Mouse (Mus musculus) kidney, postnatal 0 days (tissue): Measurements from ENCODE around the gene Flvcr1. TPM values are rescaled to one million over a fixed set of nuclear protein-coding genes. Genes with fewer than 3 reads are reported as not detected.

Source experiments
- ATAC-seq: fragments of 200-750 bp; cut with Nextera tagmentation; replicated peaks from 2 replicates; pipeline ENCODE4 v1.8.0; 2017; ENCODE audit warnings: low read depth, moderate number of reproducible peaks, moderate TSS enrichment, moderate library complexity; ENCODE audit not compliant: low FRiP score
- DNase-seq: peaks from one replicate; pipeline ENCODE4 v3.0.0-alpha.2; 2016; ENCODE audit warnings: low spot score
- H3K27ac ChIP-seq: fragments of 300-500 bp; sonication (generic); 2 replicates; pipeline ENCODE4 v1.5.1; 2014; ENCODE audit warnings: mild to moderate bottlenecking
- H3K27me3 ChIP-seq: fragments of 300-500 bp; sonication (generic); 2 replicates; pipeline ENCODE4 v1.6.1; 2014; ENCODE audit warnings: low read length, mixed read lengths; ENCODE audit not compliant: insufficient read depth
- H3K36me3 ChIP-seq: fragments of 300-500 bp; sonication (generic); 2 replicates; pipeline ENCODE4 v1.6.1; 2014; ENCODE audit warnings: low read length, mixed read lengths; ENCODE audit not compliant: insufficient read depth
- H3K4me1 ChIP-seq: fragments of 300-500 bp; sonication (generic); replicated peaks from 2 replicates; pipeline ENCODE4 v1.6.1; 2014; ENCODE audit warnings: antibody characterized with exemption, low read length, mixed read lengths; ENCODE audit not compliant: insufficient read depth
- H3K4me2 ChIP-seq: fragments of 300-500 bp; sonication (generic); 2 replicates; pipeline ENCODE4 v1.6.1; 2014; ENCODE audit warnings: mild to moderate bottlenecking, low read length, moderate library complexity, mixed read lengths
- H3K4me3 ChIP-seq: fragments of 300-500 bp; sonication (generic); replicated peaks from 2 replicates; pipeline ENCODE4 v1.5.1; 2014; ENCODE audit warnings: low read depth, low read length
- H3K9ac ChIP-seq: fragments of 300-500 bp; sonication (generic); 2 replicates; pipeline ENCODE4 v1.6.1; 2014; ENCODE audit warnings: low read depth, low read length
- H3K9me3 ChIP-seq: fragments of 300-500 bp; sonication (generic); replicated peaks from 2 replicates; pipeline ENCODE4 v1.6.1; 2016; ENCODE audit warnings: low read length, inconsistent platforms, mixed read lengths
- CTCF ChIP-seq: IDR thresholded peaks from 2 replicates; pipeline ENCODE4 v1.5.1; 2016; ENCODE audit warnings: antibody characterized with exemption, low read depth, mild to moderate bottlenecking, moderate library complexity
- WGBS: fragments of 180-500 bp; shearing (Covaris S2); extraction: QIAGEN DNeasy Blood & Tissue Kit; methylation state at CpG from one replicate; pipeline ENCODE4 v1.1.7; 2014; 5-methylcytosine and 5-hydroxymethylcytosine counted together
- polyA plus RNA-seq: library from polyadenylated mRNA; unstranded; fragments of >200 nt; fragmentation: Nextera tagmentation; extraction: Ambion mirVana; gene quantifications from 2 replicates; pipeline ENCODE4 v1.2.1, GENCODE M21; 2015

Gene Flvcr1
- polyA plus RNA-seq, 1 experiment from 2014 or later = 7.9 TPM

DNA sequence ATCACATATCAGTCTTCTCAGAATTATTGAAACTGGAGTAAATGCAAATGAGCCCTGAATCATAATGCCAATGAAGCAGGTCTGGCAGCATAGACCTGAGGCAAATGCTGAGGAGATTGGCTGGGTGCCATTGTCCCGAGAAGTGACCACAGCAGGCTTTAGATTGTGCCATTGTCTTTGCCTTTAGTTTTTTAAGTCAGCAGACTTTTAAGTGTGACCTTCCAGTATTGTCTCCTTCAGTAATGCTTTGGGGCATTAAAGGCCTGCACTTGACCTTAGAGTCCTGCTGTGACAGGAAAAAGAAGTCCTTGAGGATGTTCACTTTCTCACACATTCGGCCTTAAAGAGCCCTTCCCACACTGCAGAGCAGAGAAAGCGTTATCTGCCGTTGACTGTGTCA, 44.3 kb upstream of the Flvcr1 start:
- H3K27ac ChIP-seq = no peak overlapping the region
- H3K9ac ChIP-seq = no peak overlapping the region
- H3K27me3 ChIP-seq = no peaks in the 10 kb centered on the region
- no peak for ATAC-seq
- no peaks in the 10 kb centered on the region for H3K4me1 ChIP-seq
- 90% methylated on average over 4 of the region's 4 CpGs for WGBS
- H3K36me3 ChIP-seq = peaks cover 27% of the 10 kb centered on the region; the same call in 1 of the 2 replicates
- no peak for DNase-seq
- H3K4me2 ChIP-seq = no peak overlapping the region
- no peak for TF ChIP-seq CTCF
- no peak overlapping the region for H3K4me3 ChIP-seq
- no peaks in the 10 kb centered on the region for H3K9me3 ChIP-seq

DNA sequence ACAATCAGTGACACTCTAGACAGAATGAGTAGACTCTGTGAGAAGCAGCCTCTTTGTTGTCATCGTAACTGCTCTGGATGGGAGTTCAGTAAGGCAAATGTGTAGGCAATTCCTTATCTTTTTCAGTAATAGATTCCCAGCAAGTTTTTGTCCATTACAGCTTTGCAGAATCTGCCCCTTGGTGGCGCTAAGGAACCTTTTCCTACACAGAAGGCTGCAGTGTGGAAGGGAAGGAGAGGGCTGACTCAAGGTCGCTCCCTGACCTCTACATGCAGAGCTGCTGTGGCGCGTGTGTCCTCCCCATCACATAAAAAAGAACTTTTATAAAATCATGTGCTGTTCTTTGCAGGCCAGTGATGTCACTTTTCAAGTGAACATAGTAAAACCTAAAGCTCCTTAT, 42.4 kb upstream of the Flvcr1 start:
- Histone ChIP-seq H3K9me3 (no peaks in the 10 kb centered on the region), H3K4me1 (no peaks in the 10 kb centered on the region), H3K9ac (no peak overlapping the region), H3K27me3 (no peaks in the 10 kb centered on the region), H3K36me3 (peaks cover 27% of the 10 kb centered on the region; the same call in 1 of the 2 replicates), H3K27ac (no peak overlapping the region), H3K4me2 (no peak overlapping the region), H3K4me3 (no peak overlapping the region)
- DNase-seq (peak; percentile 33), ATAC-seq (no peak)
- TF ChIP-seq CTCF = peak; percentile 53
- 80% methylated on average over 5 of the region's 5 CpGs for WGBS

DNA sequence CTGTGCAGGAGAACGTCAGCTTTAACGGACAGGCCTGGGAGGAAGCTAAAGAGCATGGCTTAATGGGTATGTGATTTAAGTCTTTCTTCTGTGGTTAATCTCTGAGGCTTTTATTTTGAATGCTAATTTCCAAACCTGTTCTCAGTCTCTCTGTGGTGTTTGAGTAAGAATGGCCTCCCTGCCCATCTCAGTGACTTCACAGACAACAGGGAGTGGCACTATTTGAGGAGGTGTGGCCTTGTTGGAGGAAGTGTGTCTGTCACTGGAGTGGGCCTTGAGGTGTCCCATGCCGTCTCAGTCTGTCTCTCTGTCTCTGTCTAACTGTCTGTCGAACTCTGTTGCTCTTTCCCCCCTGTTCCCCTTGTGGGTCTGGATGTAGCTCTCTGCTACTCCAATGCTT, 39.2 kb upstream of the Flvcr1 start:
- no peak for DNase-seq
- H3K9ac ChIP-seq = no peak overlapping the region
- no peak overlapping the region for H3K4me3 ChIP-seq
- 67% methylated on average over 4 of the region's 4 CpGs for WGBS
- 0 out of 2 replicates have a peak, but pooled peaks cover 12% of the 10 kb centered on the region for H3K36me3 ChIP-seq
- no peak for ATAC-seq
- no peaks in the 10 kb centered on the region for H3K9me3 ChIP-seq
- H3K4me1 ChIP-seq = 0 out of 2 replicates have a peak, but pooled peaks cover 4% of the 10 kb centered on the region
- TF ChIP-seq CTCF = no peak
- H3K27me3 ChIP-seq = no peaks in the 10 kb centered on the region
- no peak overlapping the region for H3K27ac ChIP-seq
- no peak overlapping the region for H3K4me2 ChIP-seq

DNA sequence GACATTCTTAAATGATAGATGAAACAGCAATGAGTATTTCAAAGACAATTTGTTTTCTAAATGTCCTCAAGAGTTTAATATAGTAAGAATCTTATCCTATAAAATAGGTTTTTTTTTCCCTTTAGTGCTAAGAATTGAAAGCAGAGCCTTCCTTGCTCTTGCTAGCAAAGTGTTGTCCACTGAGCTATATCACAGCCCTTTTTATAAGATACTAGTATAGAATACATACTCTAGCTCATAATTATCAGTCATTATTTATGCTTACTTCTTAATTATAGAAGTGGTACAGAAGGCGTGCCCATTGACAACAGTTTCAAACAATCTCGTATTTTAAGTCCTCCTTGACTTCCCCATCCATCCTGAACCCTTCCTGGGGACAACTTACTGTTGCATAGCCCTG, 38.6 kb upstream of the Flvcr1 start:
- no peak for ATAC-seq
- Histone ChIP-seq H3K4me2 (no peak overlapping the region), H3K9me3 (no peaks in the 10 kb centered on the region), H3K9ac (no peak overlapping the region), H3K4me1 (0 out of 2 replicates have a peak, but pooled peaks cover 4% of the 10 kb centered on the region), H3K27me3 (no peaks in the 10 kb centered on the region), H3K36me3 (0 out of 2 replicates have a peak, but pooled peaks cover 9% of the 10 kb centered on the region), H3K27ac (no peak overlapping the region), H3K4me3 (no peak overlapping the region)
- no peak for DNase-seq
- TF ChIP-seq CTCF = no peak
- WGBS = 86% methylated on average over 2 of the region's 2 CpGs

DNA sequence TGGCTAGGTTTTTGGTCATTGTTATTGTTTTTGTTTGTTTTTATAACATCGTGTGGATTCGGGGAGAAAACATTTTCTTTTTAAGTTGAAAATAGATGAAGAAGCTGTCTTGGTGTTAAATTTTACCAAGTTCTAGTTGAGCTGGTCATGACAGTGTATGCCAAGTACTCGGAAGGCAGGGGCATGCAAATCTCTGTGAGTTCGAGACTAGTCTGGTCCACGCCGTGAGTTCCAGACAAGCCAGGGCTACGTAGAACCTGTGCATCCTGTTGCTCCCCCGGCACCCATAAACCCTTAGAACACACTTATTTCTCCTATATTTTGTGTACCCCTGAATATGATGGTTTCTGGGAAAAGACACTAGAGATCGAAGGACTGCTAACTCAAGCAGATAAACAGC, 37.7 kb upstream of the Flvcr1 start:
- H3K27ac ChIP-seq = no peak overlapping the region
- H3K4me2 ChIP-seq = peak overlapping the region; percentile 90
- ATAC-seq = no peak
- H3K9me3 ChIP-seq = no peaks in the 10 kb centered on the region
- 53% methylated on average over 9 of the region's 9 CpGs for WGBS
- H3K9ac ChIP-seq = no peak overlapping the region; the same call in 1 of the 2 replicates
- no peak for DNase-seq
- H3K36me3 ChIP-seq = 0 out of 2 replicates have a peak, but pooled peaks cover 9% of the 10 kb centered on the region
- H3K4me1 ChIP-seq = 0 out of 2 replicates have a peak, but pooled peaks cover 4% of the 10 kb centered on the region
- H3K27me3 ChIP-seq = no peaks in the 10 kb centered on the region
- TF ChIP-seq CTCF = no peak
- H3K4me3 ChIP-seq = peak overlapping the region; percentile 82

DNA sequence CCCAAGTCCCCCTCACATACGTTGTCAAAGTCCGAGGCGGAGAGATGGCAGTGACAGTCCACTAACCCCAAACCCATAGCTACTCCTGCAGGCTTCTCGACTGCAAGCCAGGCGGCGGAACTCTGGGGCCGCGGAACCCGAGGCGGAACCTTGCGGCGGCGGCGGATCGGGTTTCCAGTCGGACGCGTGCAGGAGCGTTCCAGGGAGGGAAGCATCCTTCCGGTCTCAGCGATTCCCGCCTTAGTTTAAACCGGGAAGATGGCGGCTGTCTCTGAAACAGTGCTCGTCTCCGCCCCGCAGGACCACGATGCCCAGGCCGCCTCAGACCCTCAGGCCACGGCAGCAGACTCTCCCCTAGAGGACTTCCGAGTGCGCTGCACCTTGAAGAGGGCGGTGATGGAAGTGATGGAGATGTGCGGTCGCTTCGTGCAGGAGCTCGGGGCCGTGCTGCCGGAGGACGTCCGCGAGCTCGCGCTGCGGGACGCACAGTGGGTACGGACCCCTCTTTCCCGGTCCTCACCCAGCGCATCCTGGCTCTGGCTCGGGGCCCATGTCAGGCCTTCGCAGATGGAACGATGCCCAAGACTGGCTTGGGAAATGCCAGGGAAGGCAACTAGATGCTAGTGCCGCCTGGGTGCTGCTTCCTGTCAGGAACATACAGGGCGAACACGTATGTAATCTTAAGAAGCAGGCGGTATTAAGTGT, 37.0 kb upstream of the Flvcr1 start, which contains the start of the genes Tatdn3 and Nsl1:
TSS of gene Tatdn3 (minus strand) at position 152 of the 705 bp plus-strand sequence.
TSS of gene Nsl1 (plus strand) at position 232 of the 705 bp plus-strand sequence.
- 0 out of 2 replicates have a peak, but pooled peaks cover 9% of the 10 kb centered on the region for H3K36me3 ChIP-seq
- peak within 1 kb of the TSS; percentile 82 for H3K4me3 ChIP-seq
- DNase-seq (peak; percentile 88), ATAC-seq (peak; percentile 91)
- 0 out of 2 replicates have a peak, but pooled peaks cover 4% of the 10 kb centered on the region for H3K4me1 ChIP-seq
- H3K27ac ChIP-seq = 0 out of 2 replicates have a peak within 1 kb of the TSS, but pooled peaks have one; percentile 21
- H3K9ac ChIP-seq = peak within 1 kb of the TSS; percentile 71
- WGBS = 0% methylated on average over 55 of the region's 56 CpGs
- peak within 1 kb of the TSS; percentile 90 for H3K4me2 ChIP-seq
- peak; percentile 57 for TF ChIP-seq CTCF
- H3K27me3 ChIP-seq = no peaks in the 10 kb centered on the region
- H3K9me3 ChIP-seq = no peaks in the 10 kb centered on the region
